Mouse (Mus musculus): ENCODE results near the gene Pkhd1. TPM values are rescaled to one million over a fixed set of nuclear protein-coding genes. Genes with fewer than 3 reads are reported as not detected.

Gene Pkhd1
- 5.5 and 6.4 TPM in 2 replicates for polyA plus RNA-seq (2015; fragmentation: Nextera tagmentation; extraction: Ambion mirVana)

DNA sequence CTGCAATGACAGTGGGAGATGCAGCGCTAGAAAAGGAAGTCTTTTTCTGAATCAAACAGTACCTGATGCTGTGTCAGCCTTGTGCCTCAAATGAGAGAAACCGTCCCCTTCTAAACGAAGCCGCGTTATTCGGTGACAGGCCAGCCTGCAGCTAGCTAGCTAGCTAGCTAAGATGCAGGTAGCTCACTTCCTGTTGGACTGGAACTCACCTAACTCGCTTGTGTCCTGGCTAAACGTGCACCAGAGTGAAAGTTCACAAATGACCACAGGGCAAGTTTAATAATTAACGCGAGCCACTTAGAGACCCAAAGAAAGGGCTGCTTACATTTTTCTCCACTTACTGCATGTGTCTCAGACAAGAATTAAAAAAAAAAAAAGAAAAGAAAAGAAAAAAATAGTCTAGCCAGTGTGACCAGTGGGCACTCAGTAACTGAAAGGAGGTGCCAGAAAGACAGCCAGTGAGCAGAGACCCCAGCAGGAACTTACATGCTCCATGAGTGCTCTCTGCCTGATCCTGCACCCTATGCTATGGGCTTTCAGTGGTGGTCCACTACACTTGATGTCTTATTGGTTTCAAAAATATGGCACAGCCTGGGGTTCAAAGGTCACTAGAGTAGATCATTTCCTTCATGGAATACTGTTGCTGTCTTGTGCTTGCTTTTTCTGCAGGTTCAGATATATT is at the start of gene Pkhd1:
Pkhd1 (minus strand) TSS at position 216 of the 682 bp plus-strand sequence.
- Histone ChIP-seq H3K9me3 (replicated peaks) (no peaks in the 10 kb centered on the region), H3K4me1 (no peaks in the 10 kb centered on the region), H3K4me3 (replicated peaks) (peak within 1 kb of the TSS; percentile 27), H3K4me2 (peak within 1 kb of the TSS; percentile 49), H3K36me3 (no peaks in the 10 kb centered on the region), H3K27ac (peak within 1 kb of the TSS; percentile 87), H3K27me3 (no peaks in the 10 kb centered on the region), H3K9ac (0 out of 2 replicates have a peak within 1 kb of the TSS, but pooled peaks have one; percentile 1)
- ATAC-seq (replicated peaks; ENCODE audit: low FRiP score): peak; percentile 70
- WGBS: 63% methylated on average over 10 of the region's 10 CpGs

DNA sequence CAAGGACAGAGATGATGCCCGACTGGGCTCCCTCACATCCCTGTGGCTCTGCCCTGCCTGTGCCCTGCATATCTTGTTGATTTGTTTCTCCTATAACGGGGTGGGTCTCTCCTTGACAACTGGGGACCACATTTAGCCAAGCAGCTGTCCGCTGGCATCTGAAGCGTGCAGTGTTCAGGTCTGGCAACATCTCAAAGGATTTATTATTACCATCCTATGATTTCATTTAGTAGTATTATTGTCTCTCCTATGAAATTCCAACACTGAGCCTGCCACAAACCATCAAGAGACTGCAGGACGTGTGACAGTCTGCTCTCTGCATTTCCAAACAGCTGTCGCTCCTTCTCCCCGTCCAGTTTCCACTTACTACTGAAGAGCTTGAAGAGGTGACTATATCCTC is 49.7 kb upstream of the Pkhd1 start:
- H3K4me2 ChIP-seq: no peak overlapping the region
- H3K27me3 ChIP-seq: no peaks in the 10 kb centered on the region
- no peaks in the 10 kb centered on the region for H3K4me1 ChIP-seq
- no peaks in the 10 kb centered on the region for H3K36me3 ChIP-seq
- no peak for ATAC-seq (replicated peaks; ENCODE audit: low FRiP score)
- H3K9ac ChIP-seq: no peak overlapping the region
- no peak overlapping the region for H3K4me3 ChIP-seq (replicated peaks)
- H3K27ac ChIP-seq: no peak overlapping the region
- 71% methylated on average over 7 of the region's 7 CpGs for WGBS
- H3K9me3 ChIP-seq (replicated peaks): no peaks in the 10 kb centered on the region

DNA sequence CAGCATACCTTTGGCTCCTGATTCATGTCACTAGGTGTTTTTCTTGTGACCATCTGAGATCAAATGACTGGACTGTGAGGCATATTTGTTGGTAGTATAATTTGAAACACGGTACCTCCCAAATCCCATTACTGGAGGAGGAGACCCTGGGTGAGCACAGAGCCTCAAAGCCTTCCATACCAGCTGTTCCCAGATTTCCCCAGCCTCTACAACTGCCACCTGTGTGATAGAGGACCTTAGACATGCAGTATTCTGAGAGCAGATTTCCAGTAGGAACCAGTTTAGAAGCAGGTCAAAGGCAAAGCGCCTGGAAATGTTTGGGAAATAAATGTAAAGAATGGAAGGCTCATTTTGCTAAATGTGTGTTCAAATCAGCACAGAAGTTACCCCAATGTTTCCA is 48.4 kb upstream of the Pkhd1 start:
- H3K4me1 ChIP-seq: no peaks in the 10 kb centered on the region
- H3K36me3 ChIP-seq: no peaks in the 10 kb centered on the region
- H3K4me2 ChIP-seq: no peak overlapping the region
- H3K4me3 ChIP-seq (replicated peaks): no peak overlapping the region
- no peaks in the 10 kb centered on the region for H3K9me3 ChIP-seq (replicated peaks)
- ATAC-seq (replicated peaks; ENCODE audit: low FRiP score): no peak
- no peak overlapping the region for H3K27ac ChIP-seq
- WGBS: 66% methylated on average over 2 of the region's 2 CpGs
- H3K27me3 ChIP-seq: no peaks in the 10 kb centered on the region
- no peak overlapping the region for H3K9ac ChIP-seq

DNA sequence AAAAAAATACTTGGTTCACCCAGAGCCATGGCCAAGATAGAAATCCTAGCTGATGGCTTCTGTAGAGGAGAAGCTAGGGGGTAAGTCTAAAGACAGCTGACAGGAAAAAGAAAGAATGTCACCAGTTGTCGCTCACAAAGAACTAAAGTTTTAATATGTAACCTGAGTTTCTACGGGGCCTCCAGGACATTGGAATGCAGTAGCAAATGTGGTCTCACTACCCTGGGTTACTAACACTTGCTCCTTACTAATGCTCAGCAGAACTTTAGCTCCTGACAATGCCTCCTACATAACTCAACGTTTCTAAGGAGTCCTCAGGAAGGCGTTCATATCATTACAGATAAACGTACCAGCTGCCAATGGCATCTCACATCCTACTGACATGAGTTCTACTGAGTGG is 37.2 kb upstream of the Pkhd1 start:
- H3K27ac ChIP-seq: peak overlapping the region; percentile 89
- 58% methylated on average over 5 of the region's 5 CpGs for WGBS
- peak; percentile 43; the same call in 1 of the 2 replicates for ATAC-seq (replicated peaks; ENCODE audit: low FRiP score)

DNA sequence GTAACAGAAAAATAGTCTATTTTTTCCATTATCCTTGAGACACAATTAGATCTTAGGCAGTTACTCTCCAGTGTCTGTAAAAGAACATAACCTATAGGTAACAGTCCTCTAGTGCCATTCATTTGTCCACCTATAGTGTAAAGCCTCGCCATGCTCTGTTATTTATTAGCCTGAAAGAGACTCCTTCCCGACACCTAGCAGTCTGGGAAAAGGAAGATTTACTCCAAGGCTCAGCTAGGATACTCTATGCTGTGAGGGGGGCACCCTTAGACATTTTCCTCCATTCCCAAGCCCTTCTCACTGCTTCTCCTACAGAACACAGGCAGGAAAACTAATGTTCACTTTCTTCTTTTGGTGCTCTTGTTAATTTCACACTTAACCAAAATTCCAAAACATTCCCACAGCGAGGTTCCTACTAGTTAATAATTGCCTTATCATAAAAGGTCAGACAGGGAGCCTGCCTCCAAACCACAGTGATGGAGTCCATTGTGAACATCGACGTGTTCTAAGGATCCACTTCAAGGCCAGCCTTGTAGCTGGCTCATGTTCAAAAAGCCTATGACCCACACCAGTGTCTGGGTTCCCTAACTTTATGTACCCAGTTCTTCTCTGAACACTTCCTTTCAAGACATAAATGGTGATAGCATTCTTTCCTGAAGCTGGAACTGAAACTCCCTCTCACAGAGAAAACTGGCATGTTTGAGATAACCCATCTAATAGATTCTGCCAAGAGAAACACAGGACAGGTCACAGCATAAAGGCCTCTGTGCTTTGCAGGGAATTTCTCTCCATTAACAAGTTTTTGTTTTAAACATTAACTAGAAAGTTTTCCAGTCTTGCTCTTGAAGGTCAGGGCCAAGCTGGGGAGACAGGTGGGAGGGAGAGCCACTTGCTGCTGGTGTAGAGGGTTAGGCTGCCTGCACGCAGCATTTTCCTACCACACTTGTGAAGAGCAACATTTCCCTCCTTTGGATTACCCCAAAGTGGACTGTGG is 35.9 kb upstream of the Pkhd1 start:
- no peaks in the 10 kb centered on the region for H3K27me3 ChIP-seq
- H3K4me2 ChIP-seq: no peak overlapping the region
- H3K27ac ChIP-seq: peak overlapping the region; percentile 89
- H3K9ac ChIP-seq: no peak overlapping the region
- no peak overlapping the region for H3K4me3 ChIP-seq (replicated peaks)
- ATAC-seq (replicated peaks; ENCODE audit: low FRiP score): peak; percentile 85
- H3K9me3 ChIP-seq (replicated peaks): no peaks in the 10 kb centered on the region
- no peaks in the 10 kb centered on the region for H3K36me3 ChIP-seq
- 0 out of 2 replicates have a peak, but pooled peaks cover 3% of the 10 kb centered on the region for H3K4me1 ChIP-seq
- WGBS: 46% methylated on average over 6 of the region's 6 CpGs

More for the DNA sequence above, 37.2 kb upstream of the Pkhd1 start:
- Histone ChIP-seq H3K27me3 (no peaks in the 10 kb centered on the region), H3K4me2 (no peak overlapping the region), H3K9me3 (replicated peaks) (no peaks in the 10 kb centered on the region), H3K36me3 (no peaks in the 10 kb centered on the region), H3K9ac (no peak overlapping the region), H3K4me1 (0 out of 2 replicates have a peak, but pooled peaks cover 3% of the 10 kb centered on the region), H3K4me3 (replicated peaks) (no peak overlapping the region)

DNA sequence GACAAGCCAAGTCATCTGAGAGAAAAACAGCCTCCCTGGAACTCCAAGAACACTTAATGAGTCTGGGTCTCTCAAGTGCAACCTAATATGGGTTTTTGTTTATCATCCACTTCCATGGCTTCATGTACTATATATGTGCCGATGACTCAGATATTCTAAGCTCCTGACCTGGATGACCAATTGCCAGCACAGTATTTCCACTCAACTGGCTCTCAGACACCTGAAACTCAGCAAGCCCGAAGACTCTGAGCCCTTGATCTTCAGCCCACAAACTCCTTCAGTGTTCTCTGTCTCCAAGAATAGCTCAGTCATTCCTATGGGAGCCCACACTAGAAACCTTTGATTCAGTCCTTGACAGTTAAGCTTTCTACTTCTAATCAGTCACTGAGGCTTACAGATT is 17.0 kb upstream of the Pkhd1 start:
- H3K4me3 ChIP-seq (replicated peaks): no peak overlapping the region
- no peak for ATAC-seq (replicated peaks; ENCODE audit: low FRiP score)
- no peaks in the 10 kb centered on the region for H3K36me3 ChIP-seq
- H3K27ac ChIP-seq: no peak overlapping the region
- no peaks in the 10 kb centered on the region for H3K9me3 ChIP-seq (replicated peaks)
- H3K4me1 ChIP-seq: no peaks in the 10 kb centered on the region
- no peak overlapping the region for H3K4me2 ChIP-seq
- H3K9ac ChIP-seq: no peak overlapping the region
- no peaks in the 10 kb centered on the region for H3K27me3 ChIP-seq
- 67% methylated on average over 2 of the region's 2 CpGs for WGBS

DNA sequence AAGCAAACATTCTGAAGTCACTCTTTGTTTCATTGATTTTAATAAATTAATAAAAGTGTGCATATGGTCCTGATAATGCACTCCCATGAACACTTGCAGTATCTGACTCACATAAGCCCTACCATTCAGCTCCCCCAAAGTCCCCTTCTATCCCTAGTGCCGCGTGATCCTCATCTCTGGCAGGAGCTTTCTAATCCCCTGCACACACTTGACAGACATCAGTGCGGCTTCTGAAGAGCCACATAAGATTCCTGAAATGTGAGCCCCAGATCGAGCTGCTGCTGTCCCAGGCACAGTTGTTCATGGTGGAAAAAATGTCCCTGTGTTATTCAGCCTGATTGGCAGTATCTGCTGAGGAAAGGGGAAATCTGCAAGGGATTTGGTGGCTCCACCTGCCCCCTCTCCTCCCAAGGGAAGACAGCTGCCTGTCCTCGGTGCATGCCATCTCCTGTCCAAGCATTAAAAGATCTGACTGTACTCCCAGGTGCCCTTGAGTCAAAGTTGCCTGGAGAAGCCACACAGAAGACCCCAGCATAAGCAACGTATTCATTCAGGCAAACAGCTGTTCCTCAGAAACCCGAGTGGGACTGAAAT is 15.5 kb upstream of the Pkhd1 start:
- ATAC-seq (replicated peaks; ENCODE audit: low FRiP score): no peak
- 76% methylated on average over 7 of the region's 7 CpGs for WGBS
- no peak overlapping the region for H3K4me2 ChIP-seq
- H3K27ac ChIP-seq: no peak overlapping the region
- H3K27me3 ChIP-seq: no peaks in the 10 kb centered on the region
- no peaks in the 10 kb centered on the region for H3K9me3 ChIP-seq (replicated peaks)
- no peak overlapping the region for H3K4me3 ChIP-seq (replicated peaks)
- no peak overlapping the region for H3K9ac ChIP-seq
- no peaks in the 10 kb centered on the region for H3K4me1 ChIP-seq
- H3K36me3 ChIP-seq: no peaks in the 10 kb centered on the region

DNA sequence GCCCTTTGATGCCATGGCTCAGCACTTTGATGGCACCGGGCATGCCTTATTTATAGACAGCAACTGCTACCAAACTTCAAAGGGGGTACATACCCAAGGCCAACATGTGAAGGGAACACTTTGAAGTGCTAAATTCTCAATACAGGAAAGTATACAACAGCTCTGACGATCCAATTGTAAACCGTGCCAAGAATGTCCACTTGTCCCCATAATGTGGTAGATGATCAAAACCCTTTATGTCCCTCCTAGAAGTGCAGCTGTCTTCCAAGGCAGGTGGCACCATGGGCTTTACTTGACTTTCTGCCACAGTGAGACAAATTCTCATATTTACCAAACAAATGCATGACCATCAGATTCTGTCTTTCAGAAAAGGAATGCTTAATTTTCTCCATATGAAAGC is 6.7 kb upstream of the Pkhd1 start:
- ATAC-seq (replicated peaks; ENCODE audit: low FRiP score): no peak
- 81% methylated on average over 3 of the region's 3 CpGs for WGBS
- H3K9me3 ChIP-seq (replicated peaks): no peaks in the 10 kb centered on the region
- H3K4me1 ChIP-seq: no peaks in the 10 kb centered on the region
- no peaks in the 10 kb centered on the region for H3K36me3 ChIP-seq
- no peaks in the 10 kb centered on the region for H3K27me3 ChIP-seq
- no peak overlapping the region for H3K4me3 ChIP-seq (replicated peaks)
- H3K27ac ChIP-seq: no peak overlapping the region
- H3K4me2 ChIP-seq: no peak overlapping the region
- no peak overlapping the region for H3K9ac ChIP-seq

DNA sequence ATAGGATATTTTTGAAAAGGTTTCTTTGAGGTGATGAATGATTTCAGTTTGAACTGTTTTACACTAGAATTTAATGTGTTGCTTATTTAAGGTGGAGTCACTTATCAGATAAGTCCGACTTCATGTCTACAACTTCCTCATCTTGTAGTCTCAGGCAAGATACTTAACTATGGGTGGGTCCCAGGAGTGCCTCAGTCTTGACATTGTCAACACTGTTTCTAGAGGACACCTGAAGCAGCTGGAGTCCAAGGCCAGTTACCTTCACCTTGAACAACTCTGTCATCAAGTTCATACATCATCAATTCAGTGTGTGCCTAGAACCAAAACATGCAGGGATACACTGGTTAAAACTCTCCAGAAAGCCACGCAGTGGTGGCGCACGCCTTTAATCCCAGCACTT is 5.5 kb upstream of the Pkhd1 start:
- no peak for ATAC-seq (replicated peaks; ENCODE audit: low FRiP score)
- 89% methylated on average over 4 of the region's 4 CpGs for WGBS
- Histone ChIP-seq H3K4me1 (no peaks in the 10 kb centered on the region), H3K27ac (no peak overlapping the region), H3K27me3 (no peaks in the 10 kb centered on the region), H3K9me3 (replicated peaks) (no peaks in the 10 kb centered on the region), H3K36me3 (no peaks in the 10 kb centered on the region), H3K4me2 (no peak overlapping the region), H3K9ac (no peak overlapping the region), H3K4me3 (replicated peaks) (no peak overlapping the region)

DNA sequence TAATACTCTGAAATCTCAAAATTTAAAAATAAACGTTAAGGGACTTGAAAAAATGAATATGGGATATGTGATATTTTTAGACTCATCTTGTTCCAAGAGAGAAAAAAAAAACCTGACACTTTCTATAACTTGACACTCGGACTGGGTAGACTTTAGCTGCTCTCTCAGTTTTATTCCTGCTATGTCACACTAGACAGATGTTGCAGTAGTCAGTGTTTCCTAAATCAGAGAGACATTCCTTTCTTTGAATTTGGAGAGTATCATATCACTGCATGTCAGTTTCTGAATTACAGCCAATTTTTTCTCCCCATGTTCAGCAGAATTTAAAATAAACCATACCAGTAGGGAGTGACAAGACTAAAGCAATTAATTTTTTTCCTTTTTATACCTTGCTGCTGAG is 2.7 kb upstream of the Pkhd1 start:
- H3K9me3 ChIP-seq (replicated peaks): no peaks in the 10 kb centered on the region
- H3K4me1 ChIP-seq: no peaks in the 10 kb centered on the region
- no peak overlapping the region for H3K9ac ChIP-seq
- H3K4me3 ChIP-seq (replicated peaks): no peak overlapping the region
- no peak for ATAC-seq (replicated peaks; ENCODE audit: low FRiP score)
- 57% methylated on average over 2 of the region's 2 CpGs for WGBS
- H3K27me3 ChIP-seq: no peaks in the 10 kb centered on the region
- no peak overlapping the region for H3K4me2 ChIP-seq
- H3K27ac ChIP-seq: no peak overlapping the region
- H3K36me3 ChIP-seq: no peaks in the 10 kb centered on the region

DNA sequence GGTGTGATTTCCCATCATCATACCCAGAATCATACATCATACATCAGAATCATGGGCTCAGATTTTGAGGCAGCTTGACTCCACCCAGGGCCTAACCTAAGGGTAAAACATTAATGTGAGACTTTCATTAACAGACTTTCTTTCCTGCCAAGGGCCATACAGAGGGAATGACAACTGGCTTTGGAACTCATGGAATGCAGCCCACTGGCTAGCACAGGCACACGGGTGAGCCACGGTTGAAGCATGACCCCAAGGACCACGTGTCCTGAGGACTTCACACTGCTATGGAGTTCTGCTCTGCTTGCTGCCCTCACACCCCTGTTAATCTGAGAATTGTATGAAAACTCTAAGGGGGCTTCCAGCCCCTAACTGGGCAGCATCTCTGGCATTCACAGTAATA is 1.5 kb upstream of the Pkhd1 start:
- 38% methylated on average over 3 of the region's 3 CpGs for WGBS
- peak overlapping the region; percentile 87 for H3K27ac ChIP-seq
- no peaks in the 10 kb centered on the region for H3K9me3 ChIP-seq (replicated peaks)
- H3K4me1 ChIP-seq: no peaks in the 10 kb centered on the region
- no peak overlapping the region for H3K4me2 ChIP-seq
- no peak overlapping the region for H3K9ac ChIP-seq
- no peaks in the 10 kb centered on the region for H3K36me3 ChIP-seq
- no peaks in the 10 kb centered on the region for H3K27me3 ChIP-seq
- peak; percentile 93 for ATAC-seq (replicated peaks; ENCODE audit: low FRiP score)
- no peak overlapping the region for H3K4me3 ChIP-seq (replicated peaks)

DNA sequence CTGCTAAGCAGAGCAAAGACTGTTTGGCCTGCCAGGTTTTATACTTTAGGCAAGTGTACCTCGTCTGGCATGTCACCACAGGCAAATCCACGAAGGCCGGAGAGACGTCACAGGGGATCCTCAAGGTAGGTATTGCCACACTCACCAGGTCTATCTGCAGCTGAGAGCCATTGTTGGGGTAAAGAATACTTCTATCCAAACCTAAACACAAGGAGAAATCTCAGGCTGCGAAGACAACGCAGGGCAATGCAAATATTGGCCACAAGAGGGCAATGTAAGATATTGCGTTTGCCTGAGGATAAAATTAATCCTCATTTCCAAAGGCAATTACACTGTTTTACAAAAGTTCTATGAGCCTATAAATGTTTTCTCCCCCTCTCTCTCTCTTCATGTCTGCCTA is 5.2 kb downstream of the Pkhd1 start:
- Histone ChIP-seq H3K4me3 (replicated peaks) (no peak overlapping the region), H3K4me2 (no peak overlapping the region), H3K27me3 (no peaks in the 10 kb centered on the region), H3K9me3 (replicated peaks) (no peaks in the 10 kb centered on the region), H3K9ac (no peak overlapping the region), H3K36me3 (no peaks in the 10 kb centered on the region), H3K27ac (no peak overlapping the region), H3K4me1 (no peaks in the 10 kb centered on the region)
- no peak for ATAC-seq (replicated peaks; ENCODE audit: low FRiP score)
- WGBS: 24% methylated on average over 7 of the region's 7 CpGs

Measured in kidney, embryonic 15.5 days (tissue).